Mouse (Mus musculus): ENCODE measurements around the gene Tbl2. TPM values are rescaled to one million over a fixed set of nuclear protein-coding genes. Genes with fewer than 3 reads are reported as not detected.

Gene Tbl2
- 23.2 and 25.7 TPM in 2 replicates for polyA plus RNA-seq (2012; rRNA removed)
- polyA plus RNA-seq (2014; fragmentation: Nextera tagmentation; extraction: Ambion mirVana): 29.8 and 32.1 TPM in 2 replicates

GRCm38 (mm10) chr5:135149053-135149819, at the start of gene Tbl2:
Gene Tbl2 (plus strand): TSS chr5:135149657.
- peak within 1 kb of the TSS; percentile 71 for H3K4me3 ChIP-seq (replicated peaks; ENCODE audit: low read length)
- 2% methylated on average over 50 of the region's 63 CpGs for WGBS
- peak; percentile 95 for ATAC-seq (ENCODE audit: low FRiP score, low read depth)

GRCm38 (mm10) chr5:135100981-135101380, 48.5 kb upstream of the Tbl2 start:
- 57% methylated on average over 1 of the region's 1 CpGs for WGBS
- Histone ChIP-seq H3K27me3 (ENCODE audit: control insufficient read depth, insufficient read depth, low read length) (peaks cover 6% of the 10 kb centered on the region), H3K4me1 (ENCODE audit: control insufficient read depth, insufficient read depth, low read length) (no peaks in the 10 kb centered on the region), H3K4me3 (replicated peaks; ENCODE audit: low read length) (no peak overlapping the region), H3K9me3 (ENCODE audit: control insufficient read depth, low read length) (no peaks in the 10 kb centered on the region), H3K9ac (ENCODE audit: low read depth, low read length, severe bottlenecking) (no peak overlapping the region), H3K4me2 (replicated peaks; ENCODE audit: low read depth, low read length, severe bottlenecking) (no peak overlapping the region), H3K27ac (replicated peaks; ENCODE audit: low read depth, low read length) (no peak overlapping the region), H3K36me3 (ENCODE audit: control insufficient read depth, insufficient read depth, low read length) (no peaks in the 10 kb centered on the region)
- ATAC-seq (ENCODE audit: low FRiP score, low read depth) (no peak), DNase-seq (ENCODE audit: low spot score) (no peak)
- no peak for TF ChIP-seq POLR2A (IDR thresholded peaks at IDR 0.05; ENCODE audit: borderline replicate concordance, extremely low read depth, insufficient read depth, insufficient read length)

More at GRCm38 (mm10) chr5:135149053-135149819, at the start of gene Tbl2:
- Histone ChIP-seq H3K4me1 (ENCODE audit: control insufficient read depth, insufficient read depth, low read length) (peaks cover 3% of the 10 kb centered on the region; the same call in 1 of the 2 replicates), H3K36me3 (ENCODE audit: control insufficient read depth, insufficient read depth, low read length) (peaks cover 17% of the 10 kb centered on the region), H3K27me3 (ENCODE audit: control insufficient read depth, insufficient read depth, low read length) (no peaks in the 10 kb centered on the region), H3K9me3 (ENCODE audit: control insufficient read depth, low read length) (no peaks in the 10 kb centered on the region), H3K4me2 (replicated peaks; ENCODE audit: low read depth, low read length, severe bottlenecking) (peak within 1 kb of the TSS; percentile 55), H3K27ac (replicated peaks; ENCODE audit: low read depth, low read length) (peak within 1 kb of the TSS; percentile 90), H3K9ac (ENCODE audit: low read depth, low read length, severe bottlenecking) (peak within 1 kb of the TSS; percentile 64)
- TF ChIP-seq POLR2A (IDR thresholded peaks at IDR 0.05; ENCODE audit: borderline replicate concordance, extremely low read depth, insufficient read depth, insufficient read length): peak; percentile 70; the same call in 1 of the 2 replicates
- peak; percentile 98 for DNase-seq (ENCODE audit: low spot score)

- ATAC-seq (ENCODE audit: low FRiP score, low read depth) (no peak), DNase-seq (ENCODE audit: low spot score) (no peak)
- Histone ChIP-seq H3K27me3 (ENCODE audit: control insufficient read depth, insufficient read depth, low read length) (peaks cover 33% of the 10 kb centered on the region), H3K9me3 (ENCODE audit: control insufficient read depth, low read length) (no peaks in the 10 kb centered on the region), H3K36me3 (ENCODE audit: control insufficient read depth, insufficient read depth, low read length) (no peaks in the 10 kb centered on the region), H3K4me1 (ENCODE audit: control insufficient read depth, insufficient read depth, low read length) (peaks cover 2% of the 10 kb centered on the region; the same call in 1 of the 2 replicates), H3K9ac (ENCODE audit: low read depth, low read length, severe bottlenecking) (no peak overlapping the region), H3K4me2 (replicated peaks; ENCODE audit: low read depth, low read length, severe bottlenecking) (no peak overlapping the region), H3K27ac (replicated peaks; ENCODE audit: low read depth, low read length) (no peak overlapping the region), H3K4me3 (replicated peaks; ENCODE audit: low read length) (no peak overlapping the region)
- no peak for TF ChIP-seq POLR2A (IDR thresholded peaks at IDR 0.05; ENCODE audit: borderline replicate concordance, extremely low read depth, insufficient read depth, insufficient read length)
- WGBS: 65% methylated on average over 11 of the region's 11 CpGs
Observed at GRCm38 (mm10) chr5:135103999-135104660, 45.3 kb upstream of the Tbl2 start.

- no peaks in the 10 kb centered on the region for H3K36me3 ChIP-seq (ENCODE audit: control insufficient read depth, insufficient read depth, low read length)
- 5% methylated on average over 46 of the region's 48 CpGs for WGBS
- ATAC-seq (ENCODE audit: low FRiP score, low read depth): peak; percentile 74
- H3K27me3 ChIP-seq (ENCODE audit: control insufficient read depth, insufficient read depth, low read length): peaks cover 33% of the 10 kb centered on the region
- peaks cover 2% of the 10 kb centered on the region; the same call in 1 of the 2 replicates for H3K4me1 ChIP-seq (ENCODE audit: control insufficient read depth, insufficient read depth, low read length)
- H3K4me2 ChIP-seq (replicated peaks; ENCODE audit: low read depth, low read length, severe bottlenecking): peak overlapping the region; percentile 98
- H3K9ac ChIP-seq (ENCODE audit: low read depth, low read length, severe bottlenecking): peak overlapping the region; percentile 48
- H3K4me3 ChIP-seq (replicated peaks; ENCODE audit: low read length): peak overlapping the region; percentile 53
- no peaks in the 10 kb centered on the region for H3K9me3 ChIP-seq (ENCODE audit: control insufficient read depth, low read length)
- DNase-seq (ENCODE audit: low spot score): peak; percentile 94
- TF ChIP-seq POLR2A (IDR thresholded peaks at IDR 0.05; ENCODE audit: borderline replicate concordance, extremely low read depth, insufficient read depth, insufficient read length): no peak
- no peak overlapping the region for H3K27ac ChIP-seq (replicated peaks; ENCODE audit: low read depth, low read length)
Observed at GRCm38 (mm10) chr5:135106758-135107256, 42.6 kb upstream of the Tbl2 start.

All from limb, embryonic 14.5 days (tissue).